Mouse (Mus musculus) thymus, postnatal 0 days (tissue): ENCODE results near the gene Tnxb. TPM values are rescaled to one million over a fixed set of nuclear protein-coding genes. Genes with fewer than 3 reads are reported as not detected.

Source experiments
- DNase-seq: peaks from one replicate; pipeline ENCODE4 v3.0.0-alpha.2; 2015; ENCODE audit warnings: low spot score
- polyA plus RNA-seq: library from polyadenylated mRNA; unstranded; fragments of >200 nt; fragmentation: Nextera tagmentation; extraction: Ambion mirVana; gene quantifications from 2 replicates; pipeline ENCODE4 v1.2.1, GENCODE M21; 2015

Gene Tnxb
- polyA plus RNA-seq, 1 experiment from 2014 or later, result 0.59 TPM

GRCm38 (mm10) chr17:34643379-34643778 is 27.0 kb upstream of the Tnxb start:
- no peak for DNase-seq

- no peak for DNase-seq
Observed at GRCm38 (mm10) chr17:34643944-34644343, 26.4 kb upstream of the Tnxb start.

DNA sequence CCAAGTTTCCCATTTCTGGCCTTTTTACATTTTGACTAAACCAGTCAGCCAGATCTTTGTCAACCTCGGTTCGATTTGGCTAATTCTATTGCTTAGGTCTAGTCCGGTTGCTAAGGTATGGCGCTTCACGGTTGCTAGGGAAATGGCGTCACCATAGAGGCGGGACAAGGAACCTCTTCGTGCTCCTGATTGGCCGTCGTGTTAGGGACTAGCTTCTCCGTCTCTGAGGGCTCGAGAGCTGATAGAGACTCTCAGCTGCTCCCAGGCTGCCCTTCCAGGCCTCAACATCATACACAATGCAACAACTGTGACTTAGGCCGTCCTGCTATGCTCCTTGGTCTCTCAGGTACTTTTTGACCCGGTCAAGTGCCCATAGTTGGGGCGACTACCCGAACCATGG is 25.7 kb upstream of the Tnxb start, which contains the start of gene Fkbpl:
Fkbpl (plus strand) TSS at position 157 of the 400 bp plus-strand sequence.
- DNase-seq, result peak; percentile 97

GRCm38 (mm10) chr17:34645256-34645829 is 25.0 kb upstream of the Tnxb start:
- no peak for DNase-seq

GRCm38 (mm10) chr17:34645831-34646511 is 24.4 kb upstream of the Tnxb start:
- DNase-seq, result no peak

- peak; percentile 98 for DNase-seq
Observed at GRCm38 (mm10) chr17:34646906-34647787, 23.2 kb upstream of the Tnxb start, which contains the start of gene Atf6b. Gene Atf6b, plus strand, starts transcription at chr17:34647146.

DNA sequence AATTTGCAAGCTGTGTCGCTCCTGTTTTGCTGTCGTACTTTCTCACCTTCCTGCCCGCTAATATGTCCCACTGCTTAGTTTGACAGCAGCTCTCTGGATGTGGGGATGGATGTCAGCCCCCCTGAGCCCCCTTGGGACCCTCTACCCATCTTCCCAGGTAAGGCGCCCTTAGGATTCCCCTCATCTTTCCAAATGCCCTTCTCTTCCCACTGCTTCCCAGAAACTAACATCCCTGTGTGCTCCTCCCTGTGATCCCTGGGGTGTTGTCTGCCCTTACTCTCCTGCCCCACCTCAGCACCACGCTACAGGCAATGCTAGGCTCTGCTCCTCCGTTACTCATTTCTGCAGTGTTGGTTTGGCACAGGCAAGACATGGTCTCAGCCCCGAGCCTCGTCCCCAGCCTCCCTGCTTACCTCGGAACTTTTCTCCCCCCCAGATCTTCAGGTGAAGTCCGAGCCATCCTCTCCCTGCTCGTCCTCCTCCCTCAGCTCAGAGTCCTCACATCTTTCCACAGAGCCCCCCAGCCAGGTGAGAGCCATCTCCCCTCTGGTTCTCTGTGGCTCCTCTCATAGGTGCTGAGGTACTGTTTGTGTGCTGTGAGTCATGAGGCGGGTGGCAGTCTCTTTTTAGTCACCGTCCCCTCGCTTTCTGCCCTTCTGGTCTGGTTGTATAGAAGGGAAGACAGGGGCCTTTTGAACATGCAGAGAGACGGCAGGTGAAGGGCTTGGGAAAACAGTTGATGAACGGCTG is 22.0 kb upstream of the Tnxb start:
- DNase-seq, result no peak

DNA sequence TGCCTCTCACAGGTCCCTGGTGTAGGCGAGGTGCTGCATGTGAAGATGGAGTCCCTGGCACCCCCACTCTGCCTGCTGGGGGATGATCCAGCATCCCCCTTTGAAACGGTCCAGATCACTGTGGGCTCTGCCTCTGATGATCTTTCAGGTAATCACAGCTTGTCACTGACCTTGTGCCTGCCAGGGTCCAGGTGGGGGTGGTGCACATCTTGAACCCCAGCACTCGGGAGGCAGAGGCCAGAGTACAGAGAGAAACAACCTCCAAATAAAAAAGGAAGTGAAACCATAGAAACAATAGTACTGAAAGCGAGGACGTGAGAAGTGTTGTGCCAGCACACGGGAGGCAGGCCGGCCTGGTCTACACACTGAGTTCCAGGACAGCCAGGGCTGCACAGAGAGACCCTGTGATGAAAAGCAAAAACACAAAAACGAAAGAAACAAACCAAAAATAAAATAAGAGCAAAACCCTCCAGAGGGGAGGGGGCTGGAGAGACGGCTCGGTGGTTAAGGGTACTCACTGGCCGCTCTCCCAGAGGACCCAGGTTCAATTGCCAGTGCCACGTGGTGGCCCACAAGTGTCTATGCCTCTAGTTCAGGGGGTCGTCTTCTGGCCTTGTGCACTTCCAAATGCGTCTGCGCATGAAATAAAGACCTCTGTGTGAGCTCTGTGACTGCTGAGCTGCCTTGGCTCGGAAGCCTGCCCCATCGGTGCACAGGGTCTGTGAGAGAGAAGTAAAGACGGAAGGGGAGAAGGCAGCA is 21.1 kb upstream of the Tnxb start:
- no peak for DNase-seq

GRCm38 (mm10) chr17:34650781-34651180 is 19.6 kb upstream of the Tnxb start:
- no peak for DNase-seq

DNA sequence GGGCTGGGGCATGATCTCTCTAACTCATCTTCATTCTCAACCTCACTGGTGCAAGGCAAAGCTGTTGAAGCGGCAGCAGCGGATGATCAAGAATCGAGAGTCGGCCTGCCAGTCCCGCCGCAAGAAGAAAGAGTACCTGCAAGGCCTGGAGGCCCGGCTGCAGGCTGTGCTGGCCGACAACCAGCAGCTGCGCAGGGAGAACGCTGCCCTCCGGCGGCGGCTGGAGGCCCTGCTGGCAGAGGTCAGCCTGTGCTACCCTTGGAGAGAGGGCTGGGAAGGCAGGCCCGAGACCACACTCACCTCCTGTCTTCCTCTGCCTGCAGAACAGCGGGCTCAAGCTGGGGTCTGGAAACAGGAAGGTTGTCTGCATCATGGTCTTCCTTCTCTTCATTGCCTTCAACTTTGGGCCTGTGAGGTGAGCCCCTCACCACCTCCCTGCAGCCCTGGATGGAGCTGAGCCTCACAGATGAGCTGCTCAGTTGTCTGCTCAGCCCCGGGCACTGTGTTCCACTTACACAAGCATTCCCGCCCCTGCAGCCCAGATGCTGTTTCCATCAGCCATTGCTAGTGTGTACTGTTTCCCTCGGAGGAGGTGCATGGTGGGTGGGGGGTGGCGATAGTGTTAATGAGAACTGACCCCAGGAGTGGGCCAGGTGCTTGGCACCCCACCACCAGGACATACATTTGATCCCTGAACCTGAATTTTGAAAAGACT is 18.7 kb upstream of the Tnxb start:
- DNase-seq, result peak; percentile 31

GRCm38 (mm10) chr17:34652546-34652945 is 17.8 kb upstream of the Tnxb start:
- DNase-seq, result no peak

GRCm38 (mm10) chr17:34652985-34653384 is 17.4 kb upstream of the Tnxb start:
- no peak for DNase-seq

DNA sequence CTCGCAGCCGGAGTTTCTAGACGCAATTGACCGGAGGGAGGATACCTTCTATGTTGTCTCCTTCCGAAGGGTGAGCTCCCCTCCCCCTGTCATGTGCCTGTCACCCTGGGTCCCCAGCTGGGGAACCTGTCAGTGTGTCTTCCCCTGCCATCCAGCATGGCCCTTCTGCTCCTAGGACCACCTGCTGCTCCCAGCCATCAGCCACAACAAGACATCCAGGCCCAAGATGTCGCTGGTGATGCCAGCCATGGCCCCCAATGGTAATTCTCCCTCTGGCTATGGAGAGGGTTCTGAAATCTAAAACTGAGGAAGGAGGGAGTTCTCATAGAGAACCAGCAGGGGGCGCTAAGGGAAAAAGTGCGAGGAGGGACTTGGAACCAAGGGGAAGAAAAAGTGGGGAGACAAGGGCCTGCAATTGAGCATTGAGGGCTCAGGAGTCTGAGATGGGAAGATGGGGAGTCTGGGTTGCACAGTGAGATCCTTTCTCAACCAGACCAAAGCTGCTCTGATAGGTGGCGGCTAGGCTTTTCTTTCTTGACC is 16.5 kb upstream of the Tnxb start:
- peak; percentile 53 for DNase-seq

DNA sequence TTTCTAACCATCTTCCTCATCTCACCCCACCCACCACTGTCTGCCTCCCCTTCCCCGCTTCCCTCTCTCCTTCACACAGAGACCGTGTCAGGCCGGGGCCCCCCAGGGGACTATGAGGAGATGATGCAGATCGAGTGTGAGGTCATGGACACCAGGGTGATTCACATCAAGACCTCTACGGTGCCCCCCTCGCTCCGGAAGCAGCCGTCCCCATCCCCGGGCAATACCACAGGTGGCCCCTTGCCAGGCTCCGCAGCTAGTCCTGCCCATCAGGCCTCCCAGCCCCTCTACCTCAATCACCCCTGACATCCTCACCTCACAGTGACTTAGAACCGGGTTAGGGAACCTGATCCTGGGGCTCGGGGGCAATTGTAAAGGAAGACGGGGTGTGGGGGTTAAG is 15.9 kb upstream of the Tnxb start:
- DNase-seq, result no peak

DNA sequence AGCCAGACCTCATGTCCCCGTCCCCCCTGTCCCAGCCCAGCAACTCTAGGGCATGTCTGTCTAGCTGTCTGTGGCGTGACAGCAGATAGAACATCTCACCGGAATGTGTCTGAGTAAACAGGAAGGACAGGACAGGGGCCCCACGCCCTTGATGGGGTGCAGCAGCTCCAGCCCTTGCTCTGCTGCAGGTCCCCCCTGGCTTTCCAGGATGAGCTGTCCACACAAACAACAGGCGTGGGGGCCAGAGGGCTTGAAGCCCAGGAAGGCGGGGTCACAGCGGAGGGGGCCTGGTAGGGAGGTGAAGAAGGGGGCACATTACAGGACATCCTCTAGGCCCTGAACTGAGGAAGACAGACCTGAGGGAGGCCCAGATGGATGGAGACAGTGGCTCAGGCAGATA is 15.2 kb upstream of the Tnxb start:
- no peak for DNase-seq

- DNase-seq, result no peak
Observed at GRCm38 (mm10) chr17:34655581-34655991, 14.7 kb upstream of the Tnxb start.

DNA sequence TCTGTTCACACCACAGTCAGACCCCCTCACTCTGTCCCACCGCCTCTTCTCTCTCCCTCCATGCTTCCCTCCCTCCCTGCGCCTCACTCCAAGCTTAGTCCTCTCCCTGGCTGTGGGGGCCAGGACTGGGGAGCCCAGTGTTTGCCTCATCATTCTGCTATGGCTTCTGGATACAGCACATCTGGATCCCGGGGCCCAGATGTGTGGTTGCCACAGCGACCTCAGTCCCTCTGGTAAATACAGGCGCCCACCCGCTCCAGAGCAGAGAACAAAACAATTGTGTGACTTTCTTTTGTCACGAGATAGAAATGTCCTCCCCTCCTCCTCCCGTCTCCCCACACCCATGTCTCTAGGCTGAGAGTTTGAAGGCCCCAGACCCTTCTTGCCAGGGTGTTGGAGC is 13.7 kb upstream of the Tnxb start:
- DNase-seq, result no peak

DNA sequence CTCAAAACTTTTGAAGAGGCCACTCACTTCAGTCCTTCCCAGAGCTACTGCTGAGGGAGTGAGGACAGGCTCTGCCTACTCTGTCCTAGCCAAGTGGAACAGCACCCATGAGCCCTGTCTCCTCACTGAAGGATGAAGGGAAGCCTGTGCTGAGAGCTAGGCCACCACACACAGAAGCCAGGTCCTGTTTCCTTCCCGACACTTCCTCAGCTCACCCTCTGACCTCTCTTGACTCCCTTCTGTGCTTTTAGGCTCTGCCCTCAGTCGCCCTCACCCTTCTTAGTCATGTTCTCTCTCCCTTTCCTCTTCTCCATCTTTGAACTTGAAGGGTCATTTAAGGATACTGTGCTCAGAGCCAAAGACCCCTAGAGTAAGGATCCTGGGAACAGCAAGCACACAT is 13.1 kb upstream of the Tnxb start:
- DNase-seq, result no peak

DNA sequence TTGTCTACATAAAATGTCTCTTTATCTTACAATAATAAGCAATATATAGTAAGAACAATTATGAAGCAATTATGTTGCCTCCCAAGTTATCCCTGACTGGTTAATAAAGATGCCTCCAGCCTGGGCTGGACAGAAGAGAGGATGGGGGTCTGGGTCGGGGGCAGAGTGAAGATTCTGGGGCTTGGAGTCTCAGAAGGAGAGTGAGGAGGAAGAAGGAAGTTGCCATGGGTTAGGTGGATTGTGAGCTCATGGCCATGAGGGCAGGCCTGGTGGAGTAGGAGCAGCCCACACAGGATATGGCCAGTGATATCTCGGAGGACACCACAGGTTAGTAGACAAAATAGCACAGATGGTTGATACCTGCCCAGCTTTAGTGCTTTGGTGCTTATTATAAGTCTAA is 12.2 kb upstream of the Tnxb start:
- DNase-seq, result no peak

- no peak for DNase-seq
Observed at GRCm38 (mm10) chr17:34658591-34658990, 11.7 kb upstream of the Tnxb start.
